Mouse (Mus musculus) CH12.LX (cell line): ENCODE measurements around the gene Krtap5-2. TPM values are rescaled to one million over a fixed set of nuclear protein-coding genes. Genes with fewer than 3 reads are reported as not detected.
A peak's percentile ranks its signal among the peaks of the same experiment; 100 is the strongest.
"Not testable (repeated sequence)": the region's sequence is repeated elsewhere in the genome, so short reads cannot be mapped to it uniquely, and the experiment has no call there.

ENCODE experiments used
- DNase-seq: peaks from one replicate; pipeline ENCODE4 v3.0.0-alpha.2; 2013; ENCODE audit errors: extremely low read depth
- H3K27ac ChIP-seq: 2 replicates; pipeline ENCODE4 v1.5.1; 2012; ENCODE audit warnings: low read depth, mild to moderate bottlenecking, control low read depth, moderate library complexity; ENCODE audit not compliant: insufficient read depth
- H3K27me3 ChIP-seq: replicated peaks from 2 replicates; pipeline ENCODE3; 2012; ENCODE audit warnings: inconsistent platforms
- H3K36me3 ChIP-seq, 2 experiments: replicated peaks in 1 of 2; 2 replicates each; pipeline versions ENCODE3 to v1.6.1; 2012; ENCODE audit warnings: inconsistent platforms in 1 of 2, low read length in 1 of 2, mild to moderate bottlenecking in 1 of 2, mixed read lengths in 1 of 2, moderate library complexity in 1 of 2; ENCODE audit not compliant: control insufficient read depth in 1 of 2, insufficient read depth in 1 of 2
- H3K4me1 ChIP-seq, 2 experiments: 2 replicates each; pipeline ENCODE4 v1.6.1; 2012; ENCODE audit warnings: inconsistent platforms in 1 of 2, moderate library complexity in 1 of 2; ENCODE audit not compliant: insufficient read depth in 2 of 2, control insufficient read depth in 1 of 2
- H3K4me2 ChIP-seq: 2 replicates; pipeline ENCODE4 v1.6.1; 2012; ENCODE audit warnings: low read depth, mild to moderate bottlenecking, control low read depth; ENCODE audit not compliant: poor library complexity, insufficient read depth, severe bottlenecking
- H3K4me3 ChIP-seq, 3 experiments: fragments of 150-350 bp in 1 of 3; sonication (generic) in 1 of 3; replicated peaks in 1 of 3; 2 replicates each; pipeline versions ENCODE3 to v1.5.1; 2011 to 2012; ENCODE audit warnings: low read depth in 2 of 3, low read length in 2 of 3, mild to moderate bottlenecking in 2 of 3, moderate library complexity in 2 of 3, control low read depth in 1 of 3, improper control_type of control experiment in 1 of 3, inconsistent platforms in 1 of 3, mixed read lengths in 1 of 3; ENCODE audit not compliant: poor library complexity in 1 of 3
- H3K79me2 ChIP-seq: replicated peaks from 2 replicates; pipeline ENCODE4 v1.6.1; 2012; ENCODE audit warnings: mild to moderate bottlenecking, moderate library complexity; ENCODE audit not compliant: control insufficient read depth, poor library complexity, insufficient read depth, severe bottlenecking; ENCODE audit errors: extremely low read depth
- H3K9ac ChIP-seq: 2 replicates; pipeline ENCODE4 v1.6.1; 2012; ENCODE audit warnings: low read depth, mild to moderate bottlenecking, control low read depth, moderate library complexity; ENCODE audit not compliant: insufficient read depth
- H3K9me3 ChIP-seq: replicated peaks from 2 replicates; pipeline ENCODE3; 2012; ENCODE audit warnings: low read length, inconsistent platforms, mixed read lengths
- CTCF ChIP-seq, 2 experiments: IDR thresholded peaks in 1 of 2; conservative IDR thresholded peaks in 1 of 2; 2 replicates each; pipeline ENCODE4 v1.5.1; 2011 to 2012; ENCODE audit warnings: low read depth in 2 of 2, low read length in 2 of 2, improper control_type of control experiment in 1 of 2, inconsistent platforms in 1 of 2, mild to moderate bottlenecking in 1 of 2, moderate library complexity in 1 of 2
- E2F4 ChIP-seq: IDR thresholded peaks from 2 replicates; pipeline ENCODE4 v1.6.1; 2011; ENCODE audit warnings: low read depth, low read length, improper control_type of control experiment; ENCODE audit not compliant: insufficient replicate concordance
- ELF1 ChIP-seq: IDR thresholded peaks from 2 replicates; pipeline ENCODE4 v1.6.1; 2014; ENCODE audit warnings: low read depth, mild to moderate bottlenecking, inconsistent platforms, low read length, improper control_type of control experiment
- EP300 ChIP-seq: IDR thresholded peaks from 2 replicates; pipeline ENCODE4 v1.6.1; 2011; ENCODE audit warnings: low read length, improper control_type of control experiment
- GABPA ChIP-seq: IDR thresholded peaks from 2 replicates; pipeline ENCODE4 v1.6.1; 2012; ENCODE audit warnings: low read depth, low read length, improper control_type of control experiment, inconsistent platforms; ENCODE audit not compliant: insufficient replicate concordance
- JUN ChIP-seq: IDR thresholded peaks from 2 replicates; pipeline ENCODE4 v1.6.1; 2011; ENCODE audit warnings: low read depth, mild to moderate bottlenecking, low read length, improper control_type of control experiment, moderate library complexity; ENCODE audit not compliant: insufficient read depth
- MAZ ChIP-seq: IDR thresholded peaks from 2 replicates; pipeline ENCODE4 v1.6.1; 2012; ENCODE audit warnings: low read depth, mild to moderate bottlenecking, inconsistent platforms, low read length, improper control_type of control experiment, moderate library complexity
- NELFE ChIP-seq: IDR thresholded peaks from 2 replicates; pipeline ENCODE4 v1.6.1; 2011; ENCODE audit warnings: low read depth, low read length, improper control_type of control experiment
- RAD21 ChIP-seq: IDR thresholded peaks from 2 replicates; pipeline ENCODE4 v1.6.1; 2011; ENCODE audit warnings: low read depth, mild to moderate bottlenecking, low read length, improper control_type of control experiment, moderate library complexity
- RCOR1 ChIP-seq: conservative IDR thresholded peaks from 2 replicates; pipeline ENCODE4 v1.6.1; 2012; ENCODE audit warnings: low read depth, mild to moderate bottlenecking, inconsistent platforms, low read length, improper control_type of control experiment
- SIN3A ChIP-seq: IDR thresholded peaks from 2 replicates; pipeline ENCODE4 v1.6.1; 2012; ENCODE audit warnings: low read length, improper control_type of control experiment, inconsistent platforms
- SMC3 ChIP-seq: IDR thresholded peaks from 2 replicates; pipeline ENCODE4 v1.6.1; 2011; ENCODE audit warnings: low read depth, low read length, improper control_type of control experiment
- UBTF ChIP-seq: IDR thresholded peaks from 2 replicates; pipeline ENCODE4 v1.6.1; 2012; ENCODE audit warnings: low read depth, mild to moderate bottlenecking, inconsistent platforms, low read length, improper control_type of control experiment, moderate library complexity
- dilution Hi-C: fragments of 300-500 bp; cut with MboI; formaldehyde crosslinking; loops from 2 replicates; pipeline ENCODE4 v1.14.3; 2020; ENCODE audit warnings: low sequenced_read_pairs; ENCODE audit not compliant: extremely low pct_unique_long_range_greater_than_20kb, extremely low pct_ligation_motif_present
- in situ Hi-C: fragments of 300-500 bp; cut with MboI; formaldehyde crosslinking; loops from 3 replicates; pipeline ENCODE4 v1.14.3; 2019; ENCODE audit warnings: low sequenced_read_pairs, low pct_ligation_motif_present, low pct_unique_long_range_greater_than_20kb, mixed read lengths
- polyA plus RNA-seq: library from polyadenylated mRNA; unstranded; fragments of >175 nt; gene quantifications from 2 replicates; pipeline ENCODE4 v1.2.1, GENCODE M21; 2012; ENCODE audit warnings: low read depth; ENCODE audit not compliant: insufficient read length
- total RNA-seq, 2 experiments: library from RNA; depleted of rRNA; stranded (reverse); fragments of 300-350 nt in 1 of 2; fragments of >200 nt in 1 of 2; gene quantifications; 2 replicates each; pipeline ENCODE4 v1.2.3; 2012 to 2014

Krtap5-2 gene
- total and polyA plus RNA-seq, 3 experiments: not detected

GRCm38 (mm10) chr7:142181021-142181420 is 5.2 kb upstream of the Krtap5-2 start:
- dilution Hi-C loops: no loop called here
- H3K79me2 ChIP-seq: no peaks in the 10 kb centered on the region
- no peaks in the 10 kb centered on the region for H3K4me1 ChIP-seq
- H3K4me2 ChIP-seq: no peak overlapping the region
- no peak overlapping the region for H3K9ac ChIP-seq
- in situ Hi-C loops: no loop called here
- no peak for DNase-seq
- H3K27ac ChIP-seq: no peak overlapping the region
- no peaks in the 10 kb centered on the region for H3K36me3 ChIP-seq
- no peak overlapping the region for H3K4me3 ChIP-seq
- H3K27me3 ChIP-seq: peaks cover 72% of the 10 kb centered on the region
- H3K9me3 ChIP-seq: no peaks in the 10 kb centered on the region
- TF ChIP-seq JUN (no peak), GABPA (no peak), E2F4 (no peak), EP300 (no peak), UBTF (no peak), SIN3A (no peak), RCOR1 (no peak)

- Histone ChIP-seq H3K36me3 (no peaks in the 10 kb centered on the region), H3K4me3 (no peak overlapping the region), H3K9me3 (no peaks in the 10 kb centered on the region), H3K9ac (no peak overlapping the region), H3K27me3 (peaks cover 58% of the 10 kb centered on the region), H3K27ac (no peak overlapping the region), H3K4me1 (no peaks in the 10 kb centered on the region), H3K4me2 (no peak overlapping the region), H3K79me2 (no peaks in the 10 kb centered on the region)
- no peak for DNase-seq
- no peak for TF ChIP-seq GABPA
- dilution Hi-C loops (no loop called here), in situ Hi-C loops (no loop called here)
These were observed 2.9 kb upstream of the Krtap5-2 start for GRCm38 (mm10) chr7:142178685-142179084.

- peak; percentile 29 for DNase-seq
- H3K79me2 ChIP-seq: no peaks in the 10 kb centered on the region
- in situ Hi-C loops (no loop called here), dilution Hi-C loops (no loop called here)
- H3K36me3 ChIP-seq: no peaks in the 10 kb centered on the region
- peaks cover 49% of the 10 kb centered on the region for H3K27me3 ChIP-seq
- no peak overlapping the region for H3K27ac ChIP-seq
- H3K4me2 ChIP-seq: no peak overlapping the region
- no peak overlapping the region for H3K4me3 ChIP-seq
- H3K9me3 ChIP-seq: no peaks in the 10 kb centered on the region
- H3K4me1 ChIP-seq: no peaks in the 10 kb centered on the region
- no peak overlapping the region for H3K9ac ChIP-seq
- TF ChIP-seq RAD21: peak; percentile 86
- TF ChIP-seq NELFE: peak; percentile 36; the same call in 1 of the 2 replicates
- TF ChIP-seq ELF1: no peak
- TF ChIP-seq CTCF (conservative IDR thresholded peaks at IDR 0.05 in 1 of 2, IDR thresholded peaks at IDR 0.05 in 1 of 2; ENCODE audit: low read depth in 2 of 2, low read length in 2 of 2): peak; percentile 62 to 88
- no peak for TF ChIP-seq MAZ
- peak; percentile 57 for TF ChIP-seq SMC3
- no peak for TF ChIP-seq RCOR1
These were observed 6.0 kb downstream of the Krtap5-2 start for GRCm38 (mm10) chr7:142169836-142170235.

GRCm38 (mm10) chr7:142165639-142166038 is 10.2 kb downstream of the Krtap5-2 start, which contains the start of gene Gm4553:
TSS of gene Gm4553 (minus strand) at chr7:142165739.
- H3K79me2 ChIP-seq, H3K4me2 ChIP-seq, H3K9me3 ChIP-seq, DNase-seq, in situ Hi-C loops, dilution Hi-C loops, H3K4me1 ChIP-seq, H3K4me3 ChIP-seq, H3K36me3 ChIP-seq, H3K9ac ChIP-seq, H3K27ac ChIP-seq: not testable (repeated sequence)
- peaks cover 55% of the 10 kb centered on the region for H3K27me3 ChIP-seq
